Mouse (Mus musculus) limb, embryonic 13.5 days (tissue): ENCODE data around the gene Apol9b. TPM values are rescaled to one million over a fixed set of nuclear protein-coding genes. Genes with fewer than 3 reads are reported as not detected.

Experiments used
- polyA plus RNA-seq: library from polyadenylated mRNA; unstranded; fragments of >200 nt; fragmentation: Nextera tagmentation; extraction: Ambion mirVana; gene quantifications from 2 replicates; pipeline ENCODE4 v1.2.1, GENCODE M21; 2015

Gene Apol9b
- polyA plus RNA-seq, 1 experiment from 2014 or later = not detected

Other genes starting within 250 kb of the Apol9b start
- gene Apol11a, start 220.8 kb upstream of the Apol9b start, polyA plus RNA-seq = not detected in 2 replicates
- gene Apol7c, start 195.7 kb upstream of the Apol9b start, polyA plus RNA-seq = not detected in 2 replicates
- not detected in 2 replicates for gene 1700025B11Rik, start 167.1 kb upstream of the Apol9b start, polyA plus RNA-seq
- 0.08 and 0.18 TPM in 2 replicates for gene Apol10b, start 132.9 kb upstream of the Apol9b start, polyA plus RNA-seq
- gene Gm36245, start 129.8 kb upstream of the Apol9b start, polyA plus RNA-seq = not detected in 2 replicates
- 0.08 TPM in 1 of 2 replicates, not detected in the other for gene Apol11b, start 85.8 kb upstream of the Apol9b start, polyA plus RNA-seq
- gene Apol7e, start 30.2 kb upstream of the Apol9b start, polyA plus RNA-seq = 0.11 TPM in 1 of 2 replicates, not detected in the other
- gene Apol8, start 28.0 kb downstream of the Apol9b start, polyA plus RNA-seq = 0.18 TPM in 1 of 2 replicates, not detected in the other
- 34.1 and 38.1 TPM in 2 replicates for gene Myh9, start 113.1 kb downstream of the Apol9b start, polyA plus RNA-seq
- 237 and 238 TPM in 2 replicates for gene Txn2, start 200.0 kb downstream of the Apol9b start, polyA plus RNA-seq
- 6.2 and 6.9 TPM in 2 replicates for gene Foxred2, start 227.7 kb downstream of the Apol9b start, polyA plus RNA-seq
- 211 and 218 TPM in 2 replicates for gene Eif3d, start 241.8 kb downstream of the Apol9b start, polyA plus RNA-seq